Mouse (Mus musculus): ENCODE data around the gene Cops9. TPM values are rescaled to one million over a fixed set of nuclear protein-coding genes. Genes with fewer than 3 reads are reported as not detected.

The Cops9 gene
- polyA plus RNA-seq, 1 experiment from 2014 or later: 436 TPM

GRCm38 (mm10) chr1:92632948-92633347 is 8.8 kb downstream of the Cops9 start:
- WGBS: 59% methylated on average over 6 of the region's 6 CpGs
- H3K4me1 ChIP-seq (replicated peaks): no peaks in the 10 kb centered on the region
- no peak overlapping the region for H3K4me3 ChIP-seq
- no peak overlapping the region for H3K4me2 ChIP-seq
- H3K27me3 ChIP-seq: peaks cover 4% of the 10 kb centered on the region; the same call in 1 of the 2 replicates
- H3K36me3 ChIP-seq: peaks cover 18% of the 10 kb centered on the region
- H3K9ac ChIP-seq: no peak overlapping the region
- no peaks in the 10 kb centered on the region for H3K9me3 ChIP-seq (replicated peaks)
- no peak for ATAC-seq (replicated peaks; ENCODE audit: insufficient number of reproducible peaks, insufficient read depth, low FRiP score, low read depth)
- no peak overlapping the region for H3K27ac ChIP-seq

GRCm38 (mm10) chr1:92632196-92632595 is 9.6 kb downstream of the Cops9 start:
- Histone ChIP-seq H3K4me3 (no peak overlapping the region), H3K9ac (no peak overlapping the region), H3K27ac (no peak overlapping the region), H3K4me1 (replicated peaks) (no peaks in the 10 kb centered on the region), H3K27me3 (peaks cover 4% of the 10 kb centered on the region; the same call in 1 of the 2 replicates), H3K9me3 (replicated peaks) (no peaks in the 10 kb centered on the region), H3K4me2 (no peak overlapping the region), H3K36me3 (peaks cover 11% of the 10 kb centered on the region)
- ATAC-seq (replicated peaks; ENCODE audit: insufficient number of reproducible peaks, insufficient read depth, low FRiP score, low read depth): no peak
- 76% methylated on average over 5 of the region's 5 CpGs for WGBS

- Histone ChIP-seq H3K4me3 (no peak overlapping the region), H3K4me2 (no peak overlapping the region), H3K36me3 (no peaks in the 10 kb centered on the region), H3K27me3 (peaks cover 8% of the 10 kb centered on the region; the same call in 1 of the 2 replicates), H3K9ac (no peak overlapping the region), H3K27ac (no peak overlapping the region), H3K9me3 (replicated peaks) (no peaks in the 10 kb centered on the region), H3K4me1 (replicated peaks) (no peaks in the 10 kb centered on the region)
- ATAC-seq (replicated peaks; ENCODE audit: insufficient number of reproducible peaks, insufficient read depth, low FRiP score, low read depth): no peak
- WGBS: 50% methylated on average over 4 of the region's 4 CpGs
Observed at GRCm38 (mm10) chr1:92628227-92628626, 13.6 kb downstream of the Cops9 start.

GRCm38 (mm10) chr1:92618360-92618759 is 23.4 kb downstream of the Cops9 start:
- ATAC-seq (replicated peaks; ENCODE audit: insufficient number of reproducible peaks, insufficient read depth, low FRiP score, low read depth): no peak
- H3K9me3 ChIP-seq (replicated peaks): no peaks in the 10 kb centered on the region
- H3K9ac ChIP-seq: no peak overlapping the region
- no peak overlapping the region for H3K4me3 ChIP-seq
- H3K4me2 ChIP-seq: no peak overlapping the region
- H3K36me3 ChIP-seq: no peaks in the 10 kb centered on the region
- no peak overlapping the region for H3K27ac ChIP-seq
- peaks cover 3% of the 10 kb centered on the region; the same call in 1 of the 2 replicates for H3K27me3 ChIP-seq
- no peaks in the 10 kb centered on the region for H3K4me1 ChIP-seq (replicated peaks)
- 33% methylated on average over 4 of the region's 4 CpGs for WGBS

GRCm38 (mm10) chr1:92617488-92617887 is 24.3 kb downstream of the Cops9 start, which contains the start of gene Olfr12:
TSS of gene Olfr12 (plus strand) at chr1:92617788.
- Histone ChIP-seq H3K36me3 (no peaks in the 10 kb centered on the region), H3K4me1 (replicated peaks) (no peaks in the 10 kb centered on the region), H3K27me3 (peaks cover 3% of the 10 kb centered on the region; the same call in 1 of the 2 replicates), H3K4me3 (no peak within 1 kb of the TSS), H3K27ac (no peak within 1 kb of the TSS), H3K9ac (no peak within 1 kb of the TSS), H3K9me3 (replicated peaks) (no peaks in the 10 kb centered on the region), H3K4me2 (no peak within 1 kb of the TSS)
- WGBS: 66% methylated on average over 2 of the region's 2 CpGs
- no peak for ATAC-seq (replicated peaks; ENCODE audit: insufficient number of reproducible peaks, insufficient read depth, low FRiP score, low read depth)

GRCm38 (mm10) chr1:92616046-92616445 is 25.7 kb downstream of the Cops9 start:
- no peaks in the 10 kb centered on the region for H3K36me3 ChIP-seq
- ATAC-seq (replicated peaks; ENCODE audit: insufficient number of reproducible peaks, insufficient read depth, low FRiP score, low read depth): no peak
- H3K27ac ChIP-seq: no peak overlapping the region
- H3K4me3 ChIP-seq: no peak overlapping the region
- no peaks in the 10 kb centered on the region for H3K4me1 ChIP-seq (replicated peaks)
- peaks cover 3% of the 10 kb centered on the region; the same call in 1 of the 2 replicates for H3K27me3 ChIP-seq
- H3K4me2 ChIP-seq: no peak overlapping the region
- H3K9ac ChIP-seq: no peak overlapping the region
- no peaks in the 10 kb centered on the region for H3K9me3 ChIP-seq (replicated peaks)
- 65% methylated on average over 1 of the region's 1 CpGs for WGBS

- Histone ChIP-seq H3K9ac (no peak overlapping the region), H3K9me3 (replicated peaks) (no peaks in the 10 kb centered on the region), H3K4me1 (replicated peaks) (no peaks in the 10 kb centered on the region), H3K36me3 (no peaks in the 10 kb centered on the region), H3K27me3 (no peaks in the 10 kb centered on the region; the same call in 1 of the 2 replicates), H3K4me3 (no peak overlapping the region), H3K27ac (no peak overlapping the region), H3K4me2 (no peak overlapping the region)
- no peak for ATAC-seq (replicated peaks; ENCODE audit: insufficient number of reproducible peaks, insufficient read depth, low FRiP score, low read depth)
- WGBS: 5% methylated on average over 1 of the region's 1 CpGs
Observed at GRCm38 (mm10) chr1:92614516-92614915, 27.3 kb downstream of the Cops9 start.

- no peak for ATAC-seq (replicated peaks; ENCODE audit: insufficient number of reproducible peaks, insufficient read depth, low FRiP score, low read depth)
- WGBS: 46% methylated on average over 4 of the region's 4 CpGs
- no peaks in the 10 kb centered on the region for H3K9me3 ChIP-seq (replicated peaks)
Observed at GRCm38 (mm10) chr1:92613175-92613574, 28.6 kb downstream of the Cops9 start.

GRCm38 (mm10) chr1:92611008-92611407 is 30.8 kb downstream of the Cops9 start:
- WGBS: 5% methylated on average over 5 of the region's 5 CpGs

More at GRCm38 (mm10) chr1:92613175-92613574, 28.6 kb downstream of the Cops9 start:
- Histone ChIP-seq H3K4me2 (no peak overlapping the region), H3K36me3 (no peaks in the 10 kb centered on the region), H3K4me1 (replicated peaks) (no peaks in the 10 kb centered on the region), H3K27me3 (no peaks in the 10 kb centered on the region; the same call in 1 of the 2 replicates), H3K27ac (no peak overlapping the region), H3K4me3 (no peak overlapping the region), H3K9ac (no peak overlapping the region)

GRCm38 (mm10) chr1:92607711-92608110 is 34.1 kb downstream of the Cops9 start:
- WGBS: 69% methylated on average over 4 of the region's 4 CpGs
- H3K4me3 ChIP-seq: no peak overlapping the region
- no peaks in the 10 kb centered on the region for H3K9me3 ChIP-seq (replicated peaks)
- no peak overlapping the region for H3K9ac ChIP-seq
- H3K4me2 ChIP-seq: no peak overlapping the region
- no peak for ATAC-seq (replicated peaks; ENCODE audit: insufficient number of reproducible peaks, insufficient read depth, low FRiP score, low read depth)
- no peaks in the 10 kb centered on the region for H3K4me1 ChIP-seq (replicated peaks)
- H3K27ac ChIP-seq: no peak overlapping the region
- no peaks in the 10 kb centered on the region for H3K27me3 ChIP-seq
- no peaks in the 10 kb centered on the region for H3K36me3 ChIP-seq

More at GRCm38 (mm10) chr1:92611008-92611407, 30.8 kb downstream of the Cops9 start:
- no peak overlapping the region for H3K27ac ChIP-seq
- H3K9me3 ChIP-seq (replicated peaks): no peaks in the 10 kb centered on the region
- H3K4me1 ChIP-seq (replicated peaks): no peaks in the 10 kb centered on the region
- no peaks in the 10 kb centered on the region for H3K36me3 ChIP-seq
- H3K27me3 ChIP-seq: no peaks in the 10 kb centered on the region
- H3K9ac ChIP-seq: no peak overlapping the region
- H3K4me3 ChIP-seq: no peak overlapping the region
- no peak for ATAC-seq (replicated peaks; ENCODE audit: insufficient number of reproducible peaks, insufficient read depth, low FRiP score, low read depth)
- no peak overlapping the region for H3K4me2 ChIP-seq

- WGBS: 73% methylated on average over 1 of the region's 1 CpGs
- Histone ChIP-seq H3K9me3 (replicated peaks) (no peaks in the 10 kb centered on the region), H3K4me2 (no peak within 1 kb of the TSS), H3K9ac (no peak within 1 kb of the TSS), H3K4me3 (no peak within 1 kb of the TSS), H3K27ac (no peak within 1 kb of the TSS), H3K4me1 (replicated peaks) (no peaks in the 10 kb centered on the region), H3K27me3 (no peaks in the 10 kb centered on the region; the same call in 1 of the 2 replicates), H3K36me3 (no peaks in the 10 kb centered on the region)
- ATAC-seq (replicated peaks; ENCODE audit: insufficient number of reproducible peaks, insufficient read depth, low FRiP score, low read depth): no peak
Observed at GRCm38 (mm10) chr1:92605482-92605881, 36.3 kb downstream of the Cops9 start, which contains the start of gene Olfr1410. TSS of gene Olfr1410 (plus strand) at chr1:92605782.

- no peak for ATAC-seq (replicated peaks; ENCODE audit: insufficient number of reproducible peaks, insufficient read depth, low FRiP score, low read depth)
- Histone ChIP-seq H3K36me3 (no peaks in the 10 kb centered on the region), H3K4me3 (no peak overlapping the region), H3K9ac (no peak overlapping the region), H3K27ac (no peak overlapping the region), H3K4me2 (no peak overlapping the region), H3K27me3 (no peaks in the 10 kb centered on the region), H3K4me1 (replicated peaks) (no peaks in the 10 kb centered on the region), H3K9me3 (replicated peaks) (no peaks in the 10 kb centered on the region)
- WGBS: 73% methylated on average over 3 of the region's 3 CpGs
Observed at GRCm38 (mm10) chr1:92596019-92596418, 45.8 kb downstream of the Cops9 start.
